Mouse (Mus musculus): ENCODE measurements around the gene Mpnd.

The Mpnd gene

GRCm38 (mm10) chr17:55986030-55986961 is 19.2 kb upstream of the Mpnd start, which contains the start of gene Fsd1:
Gene Fsd1 (plus strand): TSS chr17:55986509.
- peak; percentile 88 for DNase-seq

- no peak for DNase-seq
These were observed 15.1 kb upstream of the Mpnd start for GRCm38 (mm10) chr17:55990278-55990898.

GRCm38 (mm10) chr17:55996007-55996406 is 9.5 kb upstream of the Mpnd start:
- DNase-seq: no peak

GRCm38 (mm10) chr17:55999794-56000499 is 5.6 kb upstream of the Mpnd start:
- no peak for DNase-seq

- DNase-seq: peak; percentile 63
These were observed 2.5 kb upstream of the Mpnd start for GRCm38 (mm10) chr17:56003000-56003399.

- DNase-seq: peak; percentile 68
These were observed 1.4 kb downstream of the Mpnd start for GRCm38 (mm10) chr17:56006956-56007355.

GRCm38 (mm10) chr17:56007444-56008355 is 2.2 kb downstream of the Mpnd start:
- DNase-seq: peak; percentile 62

GRCm38 (mm10) chr17:56008356-56009087 is 3.0 kb downstream of the Mpnd start:
- peak; percentile 95 for DNase-seq

- peak; percentile 93 for DNase-seq
These were observed 3.8 kb downstream of the Mpnd start for GRCm38 (mm10) chr17:56009088-56009961.

GRCm38 (mm10) chr17:56009962-56010240 is 4.4 kb downstream of the Mpnd start:
- no peak for DNase-seq

GRCm38 (mm10) chr17:56010255-56010654 is 4.7 kb downstream of the Mpnd start:
- DNase-seq: peak; percentile 61

GRCm38 (mm10) chr17:56010681-56011080 is 5.2 kb downstream of the Mpnd start:
- peak; percentile 85 for DNase-seq

GRCm38 (mm10) chr17:56011441-56011840 is 5.9 kb downstream of the Mpnd start:
- peak; percentile 65 for DNase-seq

- no peak for DNase-seq
These were observed 9.8 kb downstream of the Mpnd start for GRCm38 (mm10) chr17:56015293-56015692.

- no peak for DNase-seq
These were observed 10.9 kb downstream of the Mpnd start for GRCm38 (mm10) chr17:56016382-56016781.

- DNase-seq: peak; percentile 63
These were observed 11.6 kb downstream of the Mpnd start for GRCm38 (mm10) chr17:56016793-56017785.

GRCm38 (mm10) chr17:56017848-56018247 is 12.3 kb downstream of the Mpnd start:
- DNase-seq: peak; percentile 62

GRCm38 (mm10) chr17:56018347-56019131 is 13.0 kb downstream of the Mpnd start:
- DNase-seq: peak; percentile 87
